Mouse (Mus musculus) stomach, embryonic 16.5 days (tissue): ENCODE measurements around the gene Lamtor4. TPM values are rescaled to one million over a fixed set of nuclear protein-coding genes. Genes with fewer than 3 reads are reported as not detected.

ENCODE experiments used
- ATAC-seq: fragments of 200-750 bp; cut with Nextera tagmentation; 2 replicates; pipeline ENCODE4 v1.8.0; 2017; ENCODE audit warnings: moderate number of reproducible peaks, moderate TSS enrichment; ENCODE audit not compliant: insufficient read depth, low FRiP score
- H3K27ac ChIP-seq: fragments of 300-500 bp; sonication (generic); 2 replicates; pipeline ENCODE4 v1.5.1; 2014; ENCODE audit warnings: low read length
- H3K27me3 ChIP-seq: fragments of 300-500 bp; sonication (generic); 2 replicates; pipeline ENCODE4 v1.6.1; 2014; ENCODE audit warnings: low read length, control low read depth, mixed read lengths; ENCODE audit not compliant: control insufficient read depth, insufficient read depth
- H3K36me3 ChIP-seq: fragments of 300-500 bp; sonication (generic); 2 replicates; pipeline ENCODE4 v1.6.1; 2014; ENCODE audit warnings: low read length; ENCODE audit not compliant: control insufficient read depth, insufficient read depth
- H3K4me1 ChIP-seq: fragments of 300-500 bp; sonication (generic); 2 replicates; pipeline ENCODE4 v1.6.1; 2014; ENCODE audit warnings: low read length, control low read depth, mixed read lengths; ENCODE audit not compliant: control insufficient read depth, insufficient read depth
- H3K4me2 ChIP-seq: fragments of 300-500 bp; sonication (generic); 2 replicates; pipeline ENCODE4 v1.6.1; 2014; ENCODE audit warnings: low read depth, low read length, mixed read lengths
- H3K4me3 ChIP-seq: fragments of 300-500 bp; sonication (generic); replicated peaks from 2 replicates; pipeline ENCODE4 v1.5.1; 2014; ENCODE audit warnings: mild to moderate bottlenecking, low read length
- H3K9ac ChIP-seq: fragments of 300-500 bp; sonication (generic); 2 replicates; pipeline ENCODE4 v1.6.1; 2014; ENCODE audit warnings: low read length
- H3K9me3 ChIP-seq: fragments of 300-500 bp; sonication (generic); replicated peaks from 2 replicates; pipeline ENCODE4 v1.6.1; 2016; ENCODE audit warnings: low read length, control low read depth; ENCODE audit not compliant: control insufficient read depth
- WGBS: fragments of 180-500 bp; shearing (Covaris S2); extraction: QIAGEN DNeasy Blood & Tissue Kit; methylation state at CpG from one replicate; pipeline ENCODE4 v1.1.7; 2014; 5-methylcytosine and 5-hydroxymethylcytosine counted together
- polyA plus RNA-seq: library from polyadenylated mRNA; unstranded; fragments of >200 nt; fragmentation: Nextera tagmentation; extraction: Ambion mirVana; gene quantifications from 2 replicates; pipeline ENCODE4 v1.2.1, GENCODE M21; 2015

Gene Lamtor4
- polyA plus RNA-seq, 1 experiment from 2014 or later, result 79.4 TPM

GRCm38 (mm10) chr5:138291638-138292037 lies 36.4 kb downstream of the Lamtor4 start:
- no peak overlapping the region for H3K9ac ChIP-seq
- H3K4me2 ChIP-seq, result no peak overlapping the region
- H3K27ac ChIP-seq, result no peak overlapping the region
- no peak overlapping the region for H3K4me3 ChIP-seq
- no peaks in the 10 kb centered on the region for H3K36me3 ChIP-seq
- no peaks in the 10 kb centered on the region for H3K9me3 ChIP-seq
- WGBS, result 67% methylated on average over 1 of the region's 1 CpGs
- H3K4me1 ChIP-seq, result no peaks in the 10 kb centered on the region
- ATAC-seq, result no peak
- no peaks in the 10 kb centered on the region for H3K27me3 ChIP-seq

DNA sequence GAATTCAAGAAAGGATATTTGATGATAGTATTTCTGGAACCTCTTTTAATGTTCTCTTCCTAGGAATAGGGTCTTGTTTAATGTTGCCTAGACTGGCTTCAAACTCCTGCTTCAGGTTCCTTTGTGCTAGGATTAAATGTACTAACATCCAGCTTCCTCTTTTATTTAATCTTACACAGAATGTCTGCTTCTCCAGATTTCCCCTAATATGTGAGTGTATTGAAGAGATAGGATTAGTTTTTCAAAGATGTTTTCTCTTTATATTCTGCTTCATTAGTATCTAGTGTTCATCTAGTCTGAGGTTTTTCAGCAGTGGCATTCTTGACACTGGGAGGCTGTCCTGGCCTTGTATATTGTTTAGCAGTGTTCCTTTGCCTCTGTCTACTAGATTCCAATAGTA lies 38.9 kb downstream of the Lamtor4 start:
- no peak for ATAC-seq
- H3K9ac ChIP-seq, result no peak overlapping the region

GRCm38 (mm10) chr5:138299613-138300012 lies 44.3 kb downstream of the Lamtor4 start:
- no peak overlapping the region for H3K4me3 ChIP-seq
- H3K27ac ChIP-seq, result no peak overlapping the region
- no peak overlapping the region for H3K9ac ChIP-seq
- WGBS, result 88% methylated on average over 2 of the region's 2 CpGs
- no peaks in the 10 kb centered on the region for H3K9me3 ChIP-seq
- H3K36me3 ChIP-seq, result no peaks in the 10 kb centered on the region
- H3K27me3 ChIP-seq, result no peaks in the 10 kb centered on the region
- H3K4me2 ChIP-seq, result no peak overlapping the region
- no peaks in the 10 kb centered on the region for H3K4me1 ChIP-seq
- no peak for ATAC-seq

More for the DNA sequence above, 38.9 kb downstream of the Lamtor4 start:
- Histone ChIP-seq H3K36me3 (no peaks in the 10 kb centered on the region), H3K27me3 (no peaks in the 10 kb centered on the region), H3K4me3 (no peak overlapping the region), H3K4me2 (no peak overlapping the region), H3K27ac (no peak overlapping the region), H3K4me1 (no peaks in the 10 kb centered on the region), H3K9me3 (no peaks in the 10 kb centered on the region)

Other genes with a start within 250 kb of the Lamtor4 start
- not detected in 2 replicates for gene Smok3a, start 234.2 kb upstream of the Lamtor4 start, polyA plus RNA-seq
- not detected in 2 replicates for gene Smok3b, start 234.1 kb upstream of the Lamtor4 start, polyA plus RNA-seq
- gene Smok3c, start 202.3 kb upstream of the Lamtor4 start, polyA plus RNA-seq, result not detected in 2 replicates
- gene Zkscan1, start 170.4 kb upstream of the Lamtor4 start, polyA plus RNA-seq, result 16.5 and 17.7 TPM in 2 replicates
- gene Zscan21, start 138.6 kb upstream of the Lamtor4 start, polyA plus RNA-seq, result 44.2 and 45.5 TPM in 2 replicates
- 13.3 and 15.1 TPM in 2 replicates for gene Zfp113, start 99.7 kb upstream of the Lamtor4 start, polyA plus RNA-seq
- 281 and 289 TPM in 2 replicates for gene Cops6, start 94.4 kb upstream of the Lamtor4 start, polyA plus RNA-seq
- gene Ap4m1, start 83.5 kb upstream of the Lamtor4 start, polyA plus RNA-seq, result 22.2 and 22.4 TPM in 2 replicates
- 132 and 136 TPM in 2 replicates for gene Mcm7, start 83.1 kb upstream of the Lamtor4 start, polyA plus RNA-seq
- 73.7 and 74.9 TPM in 2 replicates for gene Taf6, start 68.0 kb upstream of the Lamtor4 start, polyA plus RNA-seq
- gene Cnpy4, start 68.0 kb upstream of the Lamtor4 start, polyA plus RNA-seq, result 44.9 and 47.2 TPM in 2 replicates
- 6.7 TPM in 2 replicates for gene Mblac1, start 61.2 kb upstream of the Lamtor4 start, polyA plus RNA-seq
- 0.06 TPM in 1 of 2 replicates, not detected in the other for gene Nxpe5, start 29.6 kb upstream of the Lamtor4 start, polyA plus RNA-seq
- 3.6 and 3.9 TPM in 2 replicates for gene BC037034, start 8.6 kb downstream of the Lamtor4 start, polyA plus RNA-seq
- gene Gal3st4, start 17.4 kb downstream of the Lamtor4 start, polyA plus RNA-seq, result 3.8 and 4.5 TPM in 2 replicates
- gene Gm43720, start 24.5 kb downstream of the Lamtor4 start, polyA plus RNA-seq, result 0.13 and 0.41 TPM in 2 replicates
- 15.0 and 17.2 TPM in 2 replicates for gene Gpc2, start 24.5 kb downstream of the Lamtor4 start, polyA plus RNA-seq
- gene Stag3, start 24.8 kb downstream of the Lamtor4 start, polyA plus RNA-seq, result 3.1 and 3.7 TPM in 2 replicates
- 0.28 TPM in 1 of 2 replicates, not detected in the other for gene Pvrig, start 86.5 kb downstream of the Lamtor4 start, polyA plus RNA-seq
- 24.1 and 27.0 TPM in 2 replicates for gene Zfp157, start 186.0 kb downstream of the Lamtor4 start, polyA plus RNA-seq